Mouse (Mus musculus) erythroblast, adult 5-6 weeks (primary cell): ENCODE measurements around the gene Cdca3. TPM values are rescaled to one million over a fixed set of nuclear protein-coding genes. Genes with fewer than 3 reads are reported as not detected.

Experiments
- ATAC-seq: replicated peaks from 2 replicates; pipeline ENCODE4 v1.8.0; 2016; ENCODE audit warnings: moderate number of reproducible peaks, mild to moderate bottlenecking, moderate TSS enrichment, inconsistent platforms; ENCODE audit not compliant: poor library complexity, low FRiP score, severe bottlenecking
- total RNA-seq, 2 experiments: library from RNA; stranded (forward) in 1 of 2; stranded (reverse) in 1 of 2; fragments of 150-400 nt in 1 of 2; fragments of 200-764, 138-1000 nt in 1 of 2; gene quantifications; 2 replicates each; pipeline versions ENCODE4 v1.2.3 to v1.2.4; 2015 to 2017; ENCODE audit warnings: low replicate concordance in 2 of 2

Cdca3 gene
- total RNA-seq, 2 experiments from 2014 or later: 68.0 to 73.8 TPM

DNA sequence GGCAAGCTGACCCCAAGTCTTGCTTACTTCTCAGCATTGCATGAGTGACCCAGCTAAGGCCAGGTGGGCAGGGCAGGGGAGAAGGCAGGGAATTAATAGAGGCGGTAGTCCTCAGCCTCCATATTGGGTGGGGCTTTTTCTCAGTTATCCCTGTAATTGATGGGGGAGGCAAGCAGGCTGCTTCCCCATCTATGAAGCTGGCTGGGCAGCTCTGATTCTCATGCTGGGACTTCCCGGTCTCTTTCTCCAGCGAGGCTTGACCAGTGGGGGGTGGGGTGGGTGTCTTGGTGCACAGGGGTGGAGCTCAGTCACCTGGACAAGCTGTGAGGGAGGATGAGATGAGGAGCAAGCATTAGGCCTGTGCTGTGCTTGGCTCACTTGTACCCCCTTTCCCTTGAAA is 32.5 kb downstream of the Cdca3 start:
- no peak for ATAC-seq

DNA sequence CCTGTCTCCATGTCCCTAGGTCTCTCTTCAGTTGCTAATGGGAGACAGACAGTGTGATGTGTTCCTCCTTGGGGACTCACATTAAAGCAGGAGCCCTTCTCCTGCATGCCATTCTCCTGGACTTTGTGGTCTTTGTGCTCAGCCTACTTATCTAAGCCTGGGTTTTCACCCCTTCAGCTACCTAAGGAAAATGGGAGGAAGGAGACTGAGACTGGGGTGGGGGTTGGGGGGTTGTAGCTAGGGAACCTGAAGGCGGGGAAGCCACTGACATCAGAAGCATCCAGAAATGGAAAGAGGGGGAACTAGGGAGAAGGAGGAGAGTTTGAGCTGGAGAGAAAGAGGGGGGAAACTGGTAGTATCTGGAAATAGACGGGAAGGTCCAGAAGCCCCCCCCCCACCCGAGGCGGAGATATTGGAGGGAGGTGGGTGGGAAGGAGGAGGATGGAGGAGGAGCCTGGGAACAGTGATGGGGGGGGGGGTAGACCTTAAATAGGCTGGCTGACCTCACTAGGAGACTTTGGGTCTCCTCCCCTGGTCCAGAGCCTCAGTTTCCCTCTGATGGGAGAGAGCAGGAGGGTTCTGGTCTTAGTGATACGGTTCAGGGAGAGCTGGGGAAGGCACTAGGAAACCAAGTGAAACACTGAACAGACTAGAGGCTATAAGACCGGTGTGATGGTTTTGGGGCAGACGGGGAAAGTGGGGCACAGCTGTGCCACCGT is 33.2 kb downstream of the Cdca3 start:
- ATAC-seq: no peak

DNA sequence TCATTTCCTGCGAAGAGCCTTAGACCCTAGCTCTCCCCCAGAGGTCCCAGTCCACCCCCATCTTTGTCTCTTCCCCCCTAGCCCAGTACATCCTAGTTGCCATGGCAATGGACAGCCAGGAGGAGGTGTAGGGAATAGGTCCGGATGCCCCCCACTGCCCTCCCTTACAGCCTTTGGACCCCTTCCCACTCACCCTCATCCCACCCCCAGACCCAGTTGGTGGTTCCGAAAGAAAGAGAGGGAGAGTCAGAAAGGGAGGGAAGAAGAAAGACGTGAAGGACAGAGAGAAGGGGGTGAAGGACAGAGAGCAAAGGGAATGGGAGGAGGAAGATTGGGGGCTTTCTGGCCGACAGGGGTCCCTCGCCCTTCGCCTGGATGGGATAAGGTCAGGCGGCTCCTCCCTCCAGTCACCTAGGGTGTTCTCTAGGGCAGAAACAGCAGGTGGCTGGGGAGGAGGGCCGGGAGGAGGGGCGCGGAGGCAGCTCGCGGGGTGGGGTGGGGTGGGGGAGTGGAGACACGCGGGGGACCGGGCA is 33.8 kb downstream of the Cdca3 start:
- no peak for ATAC-seq

DNA sequence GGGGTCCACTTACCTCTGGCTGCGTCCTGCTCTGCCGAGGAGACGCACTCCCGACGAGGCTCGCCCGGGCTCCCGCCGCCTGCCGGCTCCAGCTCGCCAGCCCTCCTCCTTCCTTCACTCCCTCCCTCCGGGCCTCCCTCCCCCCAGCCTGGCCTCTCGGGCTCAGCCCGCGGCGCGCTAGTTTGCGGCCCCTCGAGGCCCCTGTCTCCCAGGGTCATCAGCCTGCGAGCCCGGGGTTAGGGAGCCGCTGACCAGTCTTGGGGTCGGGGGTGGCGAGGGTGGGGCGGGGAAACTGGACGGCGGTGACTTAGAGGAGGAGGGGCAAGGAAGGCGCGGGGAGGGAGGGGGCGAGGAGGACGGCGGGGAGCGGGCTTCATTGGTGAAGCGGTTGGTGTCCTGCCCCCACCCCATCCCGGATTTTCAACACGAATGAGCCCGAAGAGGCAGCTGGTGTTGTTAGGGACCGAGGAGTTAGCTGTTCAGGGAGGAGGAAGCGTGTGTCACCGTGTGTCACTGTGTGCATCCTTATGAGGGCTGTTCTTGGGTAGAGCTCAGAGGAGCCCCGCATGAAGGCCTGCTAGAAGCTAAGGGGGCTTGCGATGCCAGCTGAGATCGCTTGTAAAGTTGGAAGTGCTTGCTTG is 34.4 kb downstream of the Cdca3 start, which contains the start of gene Gpr162:
Gene Gpr162, minus strand, starts transcription at position 326 of the 641 bp plus-strand sequence.
- no peak for ATAC-seq

GRCm38 (mm10) chr6:124865766-124866362 is 36.5 kb downstream of the Cdca3 start:
- no peak for ATAC-seq

GRCm38 (mm10) chr6:124866560-124866959 is 37.2 kb downstream of the Cdca3 start:
- ATAC-seq: no peak

DNA sequence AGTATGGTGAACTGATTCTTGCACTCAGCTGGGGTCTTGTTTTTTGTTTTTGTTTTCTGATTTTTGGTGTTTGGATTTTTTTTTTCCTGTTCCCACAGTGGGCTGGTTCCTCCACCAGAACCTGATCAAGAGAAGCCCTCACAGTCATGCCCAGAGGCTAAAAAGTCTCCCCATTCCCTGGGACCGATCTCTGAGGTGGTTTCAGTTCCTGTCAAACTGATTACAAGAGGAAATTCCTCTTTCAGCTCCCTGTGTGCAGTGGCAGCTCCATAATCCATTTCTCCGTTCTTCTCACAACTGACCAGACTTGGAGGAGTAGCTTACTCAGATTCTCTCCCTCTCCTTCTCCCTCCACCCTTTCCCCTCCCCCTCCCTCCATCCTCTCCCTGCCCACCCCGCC is 45.0 kb downstream of the Cdca3 start:
- ATAC-seq: no peak

- ATAC-seq: no peak
Observed at GRCm38 (mm10) chr6:124879390-124879789, 50.0 kb downstream of the Cdca3 start.

DNA sequence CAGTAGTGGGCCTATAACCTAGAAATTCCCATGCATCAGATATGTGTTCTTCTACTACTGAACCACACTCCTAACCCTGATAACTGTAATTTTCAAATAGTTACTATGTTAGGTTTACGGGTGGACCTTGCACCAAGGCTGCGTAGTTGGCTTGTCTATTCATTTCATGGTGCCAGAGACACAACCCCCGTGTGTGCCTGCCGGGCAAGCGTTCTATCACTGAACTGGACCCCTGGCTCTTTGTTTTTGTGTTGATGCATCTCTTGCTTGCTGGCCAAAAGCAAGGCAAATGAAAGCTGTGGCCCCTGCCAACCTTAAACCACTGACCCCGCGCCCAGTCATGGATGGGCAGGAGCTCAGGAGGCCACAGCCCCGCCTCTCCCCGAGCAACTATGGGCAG is 52.5 kb downstream of the Cdca3 start:
- ATAC-seq: no peak

Other genes starting within 250 kb of the Cdca3 start
- not detected in 2 replicates for gene C1s2, start 193.5 kb upstream of the Cdca3 start, total RNA-seq (2015; ENCODE audit: low replicate concordance)
- gene C1s2, start 193.5 kb upstream of the Cdca3 start, total RNA-seq (2017; ENCODE audit: low replicate concordance): not detected in 2 replicates
- 118 and 141 TPM in 2 replicates for gene Lpcat3, start 166.5 kb upstream of the Cdca3 start, total RNA-seq (2015; ENCODE audit: low replicate concordance)
- 81.5 and 135 TPM in 2 replicates for gene Lpcat3, start 166.5 kb upstream of the Cdca3 start, total RNA-seq (2017; ENCODE audit: low replicate concordance)
- 65.1 and 66.0 TPM in 2 replicates for gene Emg1, start 117.4 kb upstream of the Cdca3 start, total RNA-seq (2015; ENCODE audit: low replicate concordance)
- 35.8 and 37.2 TPM in 2 replicates for gene Emg1, start 117.4 kb upstream of the Cdca3 start, total RNA-seq (2017; ENCODE audit: low replicate concordance)
- gene Phb2, start 117.2 kb upstream of the Cdca3 start, total RNA-seq (2015; ENCODE audit: low replicate concordance): 44.2 and 79.4 TPM in 2 replicates
- 70.3 and 70.7 TPM in 2 replicates for gene Phb2, start 117.2 kb upstream of the Cdca3 start, total RNA-seq (2017; ENCODE audit: low replicate concordance)
- 57.8 and 60.2 TPM in 2 replicates for gene Ptpn6, start 90.8 kb upstream of the Cdca3 start, total RNA-seq (2015; ENCODE audit: low replicate concordance)
- 142 and 156 TPM in 2 replicates for gene Ptpn6, start 90.8 kb upstream of the Cdca3 start, total RNA-seq (2017; ENCODE audit: low replicate concordance)
- 33.6 and 64.9 TPM in 2 replicates for gene Grcc10, start 88.2 kb upstream of the Cdca3 start, total RNA-seq (2015; ENCODE audit: low replicate concordance)
- gene Grcc10, start 88.2 kb upstream of the Cdca3 start, total RNA-seq (2017; ENCODE audit: low replicate concordance): 7.5 and 16.9 TPM in 2 replicates
- not detected in 2 replicates for gene Gm45234, start 73.5 kb upstream of the Cdca3 start, total RNA-seq (2015; ENCODE audit: low replicate concordance)
- gene Gm45234, start 73.5 kb upstream of the Cdca3 start, total RNA-seq (2017; ENCODE audit: low replicate concordance): 0.56 TPM in 1 of 2 replicates, not detected in the other
- gene Atn1, start 73.0 kb upstream of the Cdca3 start, total RNA-seq (2015; ENCODE audit: low replicate concordance): 10.0 and 11.7 TPM in 2 replicates
- 0.94 and 2.0 TPM in 2 replicates for gene Atn1, start 73.0 kb upstream of the Cdca3 start, total RNA-seq (2017; ENCODE audit: low replicate concordance)
- gene Eno2, start 59.9 kb upstream of the Cdca3 start, total RNA-seq (2015; ENCODE audit: low replicate concordance): not detected in 2 replicates
- gene Eno2, start 59.9 kb upstream of the Cdca3 start, total RNA-seq (2017; ENCODE audit: low replicate concordance): not detected in 2 replicates
- gene Lrrc23, start 49.8 kb upstream of the Cdca3 start, total RNA-seq (2015; ENCODE audit: low replicate concordance): not detected in 2 replicates
- not detected in 2 replicates for gene Lrrc23, start 49.8 kb upstream of the Cdca3 start, total RNA-seq (2017; ENCODE audit: low replicate concordance)
- gene Spsb2, start 20.9 kb upstream of the Cdca3 start, total RNA-seq (2015; ENCODE audit: low replicate concordance): 0.58 TPM in 1 of 2 replicates, not detected in the other
- gene Spsb2, start 20.9 kb upstream of the Cdca3 start, total RNA-seq (2017; ENCODE audit: low replicate concordance): 2.6 and 4.3 TPM in 2 replicates
- 37.3 and 44.3 TPM in 2 replicates for gene Tpi1, start 15.3 kb upstream of the Cdca3 start, total RNA-seq (2015; ENCODE audit: low replicate concordance)
- 30.0 and 31.0 TPM in 2 replicates for gene Tpi1, start 15.3 kb upstream of the Cdca3 start, total RNA-seq (2017; ENCODE audit: low replicate concordance)
- gene Usp5, start 63 bp upstream of the Cdca3 start, total RNA-seq (2015; ENCODE audit: low replicate concordance): 10.0 and 34.6 TPM in 2 replicates
- gene Usp5, start 63 bp upstream of the Cdca3 start, total RNA-seq (2017; ENCODE audit: low replicate concordance): 22.0 and 29.6 TPM in 2 replicates
- gene Gnb3, start 10.7 kb downstream of the Cdca3 start, total RNA-seq (2015; ENCODE audit: low replicate concordance): not detected in 2 replicates
- not detected in 2 replicates for gene Gnb3, start 10.7 kb downstream of the Cdca3 start, total RNA-seq (2017; ENCODE audit: low replicate concordance)
- gene P3h3, start 28.2 kb downstream of the Cdca3 start, total RNA-seq (2015; ENCODE audit: low replicate concordance): not detected in 2 replicates
- gene P3h3, start 28.2 kb downstream of the Cdca3 start, total RNA-seq (2017; ENCODE audit: low replicate concordance): 1.1 and 1.2 TPM in 2 replicates
- gene Gpr162, start 34.4 kb downstream of the Cdca3 start, total RNA-seq (2015; ENCODE audit: low replicate concordance): not detected in 2 replicates
- not detected in 2 replicates for gene Gpr162, start 34.4 kb downstream of the Cdca3 start, total RNA-seq (2017; ENCODE audit: low replicate concordance)
- 6.3 and 6.9 TPM in 2 replicates for gene Cd4, start 58.7 kb downstream of the Cdca3 start, total RNA-seq (2015; ENCODE audit: low replicate concordance)
- gene Cd4, start 58.7 kb downstream of the Cdca3 start, total RNA-seq (2017; ENCODE audit: low replicate concordance): 0.70 and 0.94 TPM in 2 replicates
- gene Lag3, start 82.2 kb downstream of the Cdca3 start, total RNA-seq (2015; ENCODE audit: low replicate concordance): 1.0 and 2.7 TPM in 2 replicates
- gene Lag3, start 82.2 kb downstream of the Cdca3 start, total RNA-seq (2017; ENCODE audit: low replicate concordance): 0.51 TPM in 1 of 2 replicates, not detected in the other
- gene Ptms, start 90.6 kb downstream of the Cdca3 start, total RNA-seq (2015; ENCODE audit: low replicate concordance): 26.1 and 31.3 TPM in 2 replicates
- 12.0 and 21.8 TPM in 2 replicates for gene Ptms, start 90.6 kb downstream of the Cdca3 start, total RNA-seq (2017; ENCODE audit: low replicate concordance)
- gene Mlf2, start 101.8 kb downstream of the Cdca3 start, total RNA-seq (2015; ENCODE audit: low replicate concordance): 11.7 and 13.4 TPM in 2 replicates
- 14.1 and 20.7 TPM in 2 replicates for gene Mlf2, start 101.8 kb downstream of the Cdca3 start, total RNA-seq (2017; ENCODE audit: low replicate concordance)
- 10.2 and 16.5 TPM in 2 replicates for gene Cops7a, start 136.0 kb downstream of the Cdca3 start, total RNA-seq (2015; ENCODE audit: low replicate concordance)
- gene Cops7a, start 136.0 kb downstream of the Cdca3 start, total RNA-seq (2017; ENCODE audit: low replicate concordance): 5.6 and 7.7 TPM in 2 replicates
- not detected in 2 replicates for gene Pianp, start 167.1 kb downstream of the Cdca3 start, total RNA-seq (2015; ENCODE audit: low replicate concordance)
- gene Pianp, start 167.1 kb downstream of the Cdca3 start, total RNA-seq (2017; ENCODE audit: low replicate concordance): not detected in 2 replicates
- 20.8 and 25.9 TPM in 2 replicates for gene Zfp384, start 179.6 kb downstream of the Cdca3 start, total RNA-seq (2015; ENCODE audit: low replicate concordance)
- gene Zfp384, start 179.6 kb downstream of the Cdca3 start, total RNA-seq (2017; ENCODE audit: low replicate concordance): 9.8 and 12.3 TPM in 2 replicates
- 7.1 and 7.9 TPM in 2 replicates for gene Ing4, start 210.2 kb downstream of the Cdca3 start, total RNA-seq (2015; ENCODE audit: low replicate concordance)
- 27.7 and 35.7 TPM in 2 replicates for gene Ing4, start 210.2 kb downstream of the Cdca3 start, total RNA-seq (2017; ENCODE audit: low replicate concordance)
- 3.3 TPM in 1 of 2 replicates, not detected in the other for gene Acrbp, start 220.1 kb downstream of the Cdca3 start, total RNA-seq (2015; ENCODE audit: low replicate concordance)
- gene Acrbp, start 220.1 kb downstream of the Cdca3 start, total RNA-seq (2017; ENCODE audit: low replicate concordance): 7.0 and 11.6 TPM in 2 replicates
- gene Lpar5, start 238.4 kb downstream of the Cdca3 start, total RNA-seq (2015; ENCODE audit: low replicate concordance): 3.1 TPM in 1 of 2 replicates, not detected in the other
- gene Lpar5, start 238.4 kb downstream of the Cdca3 start, total RNA-seq (2017; ENCODE audit: low replicate concordance): 0.60 TPM in 1 of 2 replicates, not detected in the other